Mouse (Mus musculus): ENCODE results near the gene Olfr315.
"Not testable (repeated sequence)": the region's sequence is repeated elsewhere in the genome, so short reads cannot be mapped to it uniquely, and the experiment has no call there.

Gene Olfr315

DNA sequence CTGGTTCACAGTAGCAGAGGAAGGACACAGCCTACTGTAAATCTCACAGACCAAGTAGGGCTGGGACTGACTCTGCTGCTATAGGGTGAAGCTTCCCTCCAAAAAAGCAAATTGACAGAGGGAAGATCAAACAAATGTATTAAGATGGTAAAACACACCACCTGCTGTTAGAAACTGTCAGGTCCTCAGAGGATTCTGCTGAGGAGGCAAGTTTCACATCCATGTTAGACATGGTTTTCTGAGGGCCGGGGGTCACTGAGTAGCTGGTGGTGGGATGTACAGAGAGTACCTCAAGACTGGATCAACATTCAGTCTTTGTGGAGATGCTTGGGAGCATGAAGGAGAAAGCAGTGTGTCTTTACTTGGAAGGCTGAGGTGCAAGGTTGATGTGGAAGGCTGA lies 42.7 kb downstream of the Olfr315 start:
- no peak for DNase-seq (ENCODE audit: low spot score)

DNA sequence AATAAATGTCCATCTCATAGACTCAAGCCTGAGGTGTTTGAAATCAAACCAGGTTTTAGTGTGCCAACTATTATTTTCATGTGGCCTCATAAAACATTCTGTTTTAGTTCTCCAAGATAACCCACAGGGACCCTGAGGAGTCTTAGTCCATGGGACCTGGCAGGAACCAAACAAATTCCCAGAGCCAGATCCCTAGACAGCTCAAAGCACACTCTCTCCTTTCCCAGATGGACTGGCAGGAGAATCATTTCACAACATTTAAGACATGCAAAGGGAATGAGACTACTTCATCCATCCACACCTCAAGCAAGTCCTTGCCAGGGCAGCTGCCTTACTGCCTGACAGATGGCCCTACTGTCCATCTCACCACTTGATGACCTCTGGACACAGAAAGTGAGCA lies 55.9 kb downstream of the Olfr315 start, which contains the start of gene Olfr312:
Gene Olfr312 (plus strand): TSS at position 301 of the 400 bp plus-strand sequence.
- DNase-seq (ENCODE audit: low spot score), result not testable (repeated sequence)

DNA sequence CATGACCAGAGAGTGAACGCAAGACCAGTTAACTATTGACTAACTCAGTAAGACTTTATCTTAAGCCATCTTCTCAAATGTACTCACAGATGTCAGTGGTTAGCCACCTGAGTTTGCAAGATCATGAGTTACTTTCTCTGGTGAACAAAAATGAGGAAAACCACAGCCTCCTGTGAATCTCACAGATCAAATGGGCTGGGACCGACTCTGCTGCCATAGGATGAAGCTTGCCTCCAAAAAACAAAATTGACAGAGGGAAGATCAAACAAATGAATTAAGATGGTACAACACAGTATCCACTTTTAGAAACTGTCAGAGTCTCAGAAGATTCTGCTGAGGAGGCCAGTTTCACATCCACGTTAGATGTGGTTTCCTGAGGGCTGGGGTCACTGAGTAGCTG lies 56.8 kb downstream of the Olfr315 start:
- DNase-seq (ENCODE audit: low spot score), result no peak
